Mouse (Mus musculus): ENCODE data around the gene Asf1a.

- TF ChIP-seq CTCF (IDR thresholded peaks at IDR 0.05; ENCODE audit: low read depth) (peak; percentile 40; the same call in 1 of the 2 replicates), EP300 (IDR thresholded peaks at IDR 0.05; ENCODE audit: low read depth) (no peak)
Observed at GRCm38 (mm10) chr10:53641507-53641906, 45.0 kb downstream of the Asf1a start.
